20 mouse cellular contexts compared by ENCODE assay signal in the genomic region with DNA sequence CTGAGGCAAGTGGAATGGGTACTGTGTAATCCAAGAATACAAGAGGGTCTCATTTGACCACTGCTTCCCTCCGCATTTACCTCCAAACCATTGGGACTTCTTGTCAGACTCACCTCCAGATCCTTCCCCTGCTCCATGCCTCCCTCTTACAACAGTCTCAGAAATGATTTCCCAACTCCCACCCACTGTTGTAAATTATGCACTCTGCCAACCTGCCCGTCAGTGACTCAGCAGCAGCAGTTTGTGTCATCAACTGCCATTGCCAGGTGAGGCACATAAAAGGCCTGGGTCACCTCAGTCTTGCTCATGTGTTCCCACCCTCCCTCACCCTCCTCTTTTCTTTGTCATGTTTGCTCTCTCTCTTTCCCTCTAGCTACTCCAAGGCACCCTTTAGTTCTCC. TPM values are rescaled to one million over a fixed set of nuclear protein-coding genes. Genes with fewer than 3 reads are reported as not detected.
A peak's percentile ranks its signal among the peaks of the same experiment; 100 is the strongest.
DNase-seq lines count a peak whose midpoint lies in the region; ATAC-seq lines count a peak whose summit lies in the region.
"Had no signal": no experiment of that assay in that cellular context is flagged by ENCODE, and none has a peak within 500 bp of the region (broad histone marks: within the 10 kb centered on the region; RNA-seq: fewer than 3 reads in every experiment).

No protein-coding gene starts in this region.

- H3K9me3 ChIP-seq in intestine, embryonic 15.5 days: no peaks in the 10 kb centered on the region
- no peaks in the 10 kb centered on the region for H3K9me3 ChIP-seq in intestine, embryonic 16.5 days (ENCODE audit: control insufficient read depth, low read length)
- H3K9me3 ChIP-seq: embryonic facial prominence, embryonic 10.5 days; forebrain, embryonic 10.5 days; G1E; heart, embryonic 12.5 days; hindbrain, embryonic 10.5 days had no signal

- no peak overlapping the region for H3K4me2 ChIP-seq in intestine, embryonic 15.5 days (replicated peaks)
- no peak overlapping the region for H3K4me2 ChIP-seq in intestine, embryonic 16.5 days (ENCODE audit: low read depth, low read length)
- H3K4me2 ChIP-seq: heart, embryonic 12.5 days; hindbrain, embryonic 14.5 days had no signal

- H3K4me1 ChIP-seq in intestine, embryonic 15.5 days (replicated peaks): no peaks in the 10 kb centered on the region
- H3K4me1 ChIP-seq in intestine, embryonic 16.5 days (ENCODE audit: control insufficient read depth, insufficient read depth, low read length): no peaks in the 10 kb centered on the region
- H3K4me1 ChIP-seq: embryonic facial prominence, embryonic 10.5 days; forebrain, embryonic 10.5 days; heart, embryonic 12.5 days; hindbrain, embryonic 10.5 days had no signal

- H3K4me3 ChIP-seq in intestine, embryonic 15.5 days (replicated peaks): no peak overlapping the region
- H3K4me3 ChIP-seq in intestine, embryonic 16.5 days (ENCODE audit: low read length): no peak overlapping the region
- H3K4me3 ChIP-seq: embryonic facial prominence, embryonic 10.5 days; forebrain, embryonic 10.5 days; heart, embryonic 12.5 days; hindbrain, embryonic 10.5 days had no signal

- DNase-seq in adrenal gland, adult (ENCODE audit: inconsistent age in 2 of 2, low spot score in 1 of 2): peak; percentile 28 to 80
- DNase-seq in adrenal gland, postnatal 10 days: no peak
- DNase-seq in brain, adult 2 months (ENCODE audit: low read depth, low spot score): peak; percentile 61
- DNase-seq in telencephalon, adult 2 months (ENCODE audit: low read depth, low spot score): peak; percentile 13
- DNase-seq: B cell, adult 2 months; cerebellum, adult 11 months; cerebellum, adult 8-10 months; gastrocnemius, postnatal 14 days; kidney, adult 11 months had no signal

- ATAC-seq in intestine, embryonic 15.5 days: 0 out of 2 replicates have a peak, but pooled peaks have one; percentile 51
- no peak for ATAC-seq in intestine, embryonic 16.5 days
- ATAC-seq in megakaryocyte, adult 5-6 weeks (ENCODE audit: poor library complexity, severe bottlenecking): no peak
- ATAC-seq: CD4-positive, CD25-positive, alpha-beta regulatory T cell, adult 4 months; forebrain, embryonic 14.5 days had no signal

- H3K27ac ChIP-seq in intestine, embryonic 15.5 days: no peak overlapping the region
- H3K27ac ChIP-seq in intestine, embryonic 16.5 days (ENCODE audit: low read length): no peak overlapping the region
- H3K27ac ChIP-seq: embryonic facial prominence, embryonic 10.5 days; forebrain, embryonic 10.5 days; hindbrain, embryonic 10.5 days; hindbrain, embryonic 14.5 days had no signal

- WGBS in intestine, embryonic 15.5 days: 67% methylated on average over 2 of the region's 2 CpGs
- 76% methylated on average over 2 of the region's 2 CpGs for WGBS in intestine, embryonic 16.5 days

- H3K9ac ChIP-seq in intestine, embryonic 15.5 days: no peak overlapping the region
- H3K9ac ChIP-seq in intestine, embryonic 16.5 days (ENCODE audit: low read depth, low read length): no peak overlapping the region
- H3K9ac ChIP-seq: heart, embryonic 12.5 days; hindbrain, embryonic 14.5 days had no signal

- H3K36me3 ChIP-seq in intestine, embryonic 15.5 days: no peaks in the 10 kb centered on the region
- no peaks in the 10 kb centered on the region for H3K36me3 ChIP-seq in intestine, embryonic 16.5 days (ENCODE audit: control insufficient read depth, insufficient read depth, low read length)
- H3K36me3 ChIP-seq: embryonic facial prominence, embryonic 10.5 days; forebrain, embryonic 10.5 days; G1E; heart, embryonic 12.5 days; hindbrain, embryonic 10.5 days had no signal

- no peaks in the 10 kb centered on the region for H3K27me3 ChIP-seq in intestine, embryonic 15.5 days (replicated peaks)
- no peaks in the 10 kb centered on the region for H3K27me3 ChIP-seq in intestine, embryonic 16.5 days (replicated peaks; ENCODE audit: control insufficient read depth, insufficient read depth, low read length)
- H3K27me3 ChIP-seq: heart, embryonic 12.5 days had no signal

RNA-seq across cellular contexts. Expression of a gene that starts 41.0 kb away (rescaled TPM):
- total RNA-seq in adrenal gland, postnatal 10 days (2021): 10 to 100 TPM; 36.8 to 45.7 TPM
- 62.5 and 67.4 TPM in 2 replicates for polyA plus RNA-seq in intestine, embryonic 15.5 days (2015; fragmentation: Nextera tagmentation; extraction: Ambion mirVana)
- 56.2 and 66.5 TPM in 2 replicates for polyA plus RNA-seq in intestine, embryonic 16.5 days (2015; fragmentation: Nextera tagmentation; extraction: Ambion mirVana)
- 15.6 and 19.3 TPM in 2 replicates for total RNA-seq in megakaryocyte, adult 5-6 weeks (2015)
- 21.1 and 31.3 TPM in 2 replicates for total RNA-seq in megakaryocyte, adult 5-6 weeks (2017)
